Mouse (Mus musculus) adipocyte (in vitro differentiated cells): ENCODE data around the gene Mtg1.
A peak's percentile ranks its signal among the peaks of the same experiment; 100 is the strongest.

Source experiments
- DNase-seq: peaks from one replicate; pipeline ENCODE4 v3.0.0-alpha.2; 2016; ENCODE audit warnings: low spot score

Mtg1 gene

DNA sequence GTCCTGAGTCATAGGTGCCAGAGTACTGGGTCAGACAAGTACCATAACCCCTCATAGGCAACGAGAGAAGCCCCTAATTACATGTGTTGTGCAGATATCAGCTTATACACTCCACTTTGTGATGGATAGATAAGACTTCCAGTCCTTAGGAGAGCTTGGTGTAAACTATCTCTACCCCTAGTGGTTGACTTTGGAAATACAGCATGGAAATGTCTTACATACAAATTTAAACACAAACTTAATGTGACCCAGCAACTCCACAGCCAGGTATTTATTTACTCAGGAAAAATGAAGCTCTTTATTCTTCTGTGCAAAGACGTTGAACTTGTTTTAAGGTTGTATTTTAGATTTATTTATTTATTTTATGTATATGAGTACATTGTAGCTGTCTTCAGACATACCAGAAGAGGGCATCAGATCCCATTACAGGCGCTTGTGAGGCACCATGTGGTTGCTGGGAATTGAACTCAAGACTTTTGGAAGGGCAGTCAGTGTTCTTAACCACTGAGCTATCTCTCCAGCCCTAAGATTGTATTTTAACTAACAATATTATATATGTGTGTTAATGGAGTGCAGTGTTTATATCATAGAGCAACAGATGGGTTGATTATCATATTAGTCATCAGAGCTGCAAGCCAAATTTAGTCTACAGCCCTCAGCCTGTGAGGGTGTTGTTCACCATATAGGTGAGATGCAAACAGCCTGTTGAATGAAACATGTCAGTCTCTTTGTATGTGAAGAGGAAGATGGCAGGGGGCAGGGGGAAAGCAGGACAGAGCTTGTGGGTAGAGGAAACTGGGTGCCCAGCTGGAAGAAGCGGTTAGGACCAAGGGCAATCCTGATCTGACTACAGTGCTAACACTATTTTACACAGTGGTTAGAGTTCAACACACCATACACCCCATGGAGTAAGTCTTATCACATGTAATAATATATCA is 51.3 kb downstream of the Mtg1 start:
- peak; percentile 26 for DNase-seq

- DNase-seq = no peak
These were observed 53.1 kb downstream of the Mtg1 start for GRCm38 (mm10) chr7:140190435-140190834.

GRCm38 (mm10) chr7:140192445-140192844 is 55.1 kb downstream of the Mtg1 start:
- DNase-seq = no peak

- DNase-seq = no peak
These were observed 55.5 kb downstream of the Mtg1 start for GRCm38 (mm10) chr7:140192851-140193250.

- DNase-seq = no peak
These were observed 56.7 kb downstream of the Mtg1 start for GRCm38 (mm10) chr7:140194031-140194430.

DNA sequence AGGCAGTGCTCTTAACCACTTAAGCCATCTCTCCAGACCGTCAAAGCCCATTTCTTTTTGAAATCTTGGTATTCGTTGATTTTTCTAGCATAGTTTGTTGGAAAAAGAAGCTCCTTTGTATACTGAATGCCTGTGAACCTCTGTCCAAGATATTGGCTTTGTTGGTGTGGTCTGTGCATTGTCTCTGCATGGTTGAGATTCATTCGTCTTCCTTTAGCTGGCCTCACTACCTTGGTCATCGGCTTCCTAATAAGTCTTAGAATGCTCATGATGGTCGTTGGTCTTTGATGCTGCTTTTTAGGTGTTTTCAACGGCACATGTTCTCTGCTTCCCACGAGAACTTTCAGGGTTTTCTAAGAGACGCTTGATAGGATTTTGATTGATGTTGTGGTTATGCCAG is 58.6 kb downstream of the Mtg1 start:
- DNase-seq = no peak
